Mouse (Mus musculus) MEL (cell line): Measurements from ENCODE around the gene Dyrk1a. TPM values are rescaled to one million over a fixed set of nuclear protein-coding genes. Genes with fewer than 3 reads are reported as not detected.

Experiments
- DNase-seq: peaks from one replicate; pipeline ENCODE4 v3.0.0; 2011; ENCODE audit warnings: low read depth, low spot score
- H3K27ac ChIP-seq: 2 replicates; pipeline ENCODE4 v1.5.1; 2012; ENCODE audit warnings: low read depth, mild to moderate bottlenecking, control low read depth, low read length, moderate library complexity; ENCODE audit not compliant: control insufficient read depth
- H3K27me3 ChIP-seq, 2 experiments: fragments of 150-350 bp in 1 of 2; sonication (generic) in 1 of 2; 2 replicates each; pipeline ENCODE4 v1.6.1; 2012; ENCODE audit warnings: low read length in 2 of 2, mild to moderate bottlenecking in 2 of 2, improper control_type of control experiment in 1 of 2, moderate library complexity in 1 of 2; ENCODE audit not compliant: insufficient read depth in 2 of 2, control insufficient read depth in 1 of 2
- H3K36me3 ChIP-seq, 2 experiments: 2 replicates each; pipeline ENCODE4 v1.6.1; 2012 to 2014; ENCODE audit warnings: low read length in 2 of 2, improper control_type of control experiment in 1 of 2, inconsistent platforms in 1 of 2, mild to moderate bottlenecking in 1 of 2; ENCODE audit not compliant: insufficient read depth in 2 of 2, control insufficient read depth in 1 of 2
- H3K4me1 ChIP-seq, 2 experiments: fragments of 150-350 bp in 1 of 2; sonication (generic) in 1 of 2; 2 replicates each; pipeline ENCODE4 v1.6.1; 2012; ENCODE audit warnings: low read length in 2 of 2, improper control_type of control experiment in 1 of 2, mild to moderate bottlenecking in 1 of 2; ENCODE audit not compliant: insufficient read depth in 2 of 2, control insufficient read depth in 1 of 2
- H3K4me3 ChIP-seq, 2 experiments: fragments of 150-350 bp in 1 of 2; sonication (generic) in 1 of 2; 2 replicates each; pipeline ENCODE4 v1.5.1; 2012; ENCODE audit warnings: low read depth in 2 of 2, low read length in 2 of 2, mild to moderate bottlenecking in 2 of 2, moderate library complexity in 2 of 2, control low read depth in 1 of 2, improper control_type of control experiment in 1 of 2; ENCODE audit not compliant: control insufficient read depth in 1 of 2, insufficient read depth in 1 of 2
- H3K79me2 ChIP-seq: 2 replicates; pipeline ENCODE4 v1.6.1; 2012; ENCODE audit warnings: mild to moderate bottlenecking, low read length, moderate library complexity; ENCODE audit not compliant: control insufficient read depth, poor library complexity, insufficient read depth
- H3K9ac ChIP-seq: 2 replicates; pipeline ENCODE4 v1.6.1; 2012; ENCODE audit warnings: low read depth, mild to moderate bottlenecking, control low read depth, low read length, moderate library complexity; ENCODE audit not compliant: control insufficient read depth, poor library complexity, severe bottlenecking
- H3K9me3 ChIP-seq: fragments of 150-350 bp; sonication (generic); replicated peaks from 2 replicates; pipeline ENCODE4 v1.6.1; 2012; ENCODE audit warnings: mild to moderate bottlenecking, low read length, improper control_type of control experiment, moderate library complexity; ENCODE audit not compliant: insufficient read depth
- CHD2 ChIP-seq: IDR thresholded peaks from 2 replicates; pipeline ENCODE4 v1.6.1; 2011; ENCODE audit warnings: low read length, improper control_type of control experiment
- CTCF ChIP-seq, 3 experiments: IDR thresholded peaks in 2 of 3; conservative IDR thresholded peaks in 1 of 3; 2 replicates each; pipeline ENCODE4 v1.5.1; 2011 to 2012; ENCODE audit warnings: low read length in 3 of 3, low read depth in 2 of 3, mild to moderate bottlenecking in 2 of 3, improper control_type of control experiment in 1 of 3, inconsistent platforms in 1 of 3, mixed read lengths in 1 of 3, moderate library complexity in 1 of 3; ENCODE audit not compliant: control insufficient read depth in 1 of 3, insufficient read depth in 1 of 3, poor library complexity in 1 of 3, severe bottlenecking in 1 of 3
- ELF1 ChIP-seq: IDR thresholded peaks from 2 replicates; pipeline ENCODE4 v1.6.1; 2014; ENCODE audit warnings: low read depth, mild to moderate bottlenecking, inconsistent platforms, low read length, improper control_type of control experiment, moderate library complexity
- ETS1 ChIP-seq: IDR thresholded peaks from 2 replicates; pipeline ENCODE4 v1.6.1; 2012; ENCODE audit warnings: low read depth, mild to moderate bottlenecking, inconsistent platforms, low read length, improper control_type of control experiment, moderate library complexity
- GABPA ChIP-seq: IDR thresholded peaks from 2 replicates; pipeline ENCODE4 v1.6.1; 2012; ENCODE audit warnings: low read depth, mild to moderate bottlenecking, inconsistent platforms, low read length, improper control_type of control experiment, moderate library complexity
- HCFC1 ChIP-seq: IDR thresholded peaks from 2 replicates; pipeline ENCODE4 v1.6.1; 2012; ENCODE audit warnings: low read depth, mild to moderate bottlenecking, inconsistent platforms, low read length, improper control_type of control experiment, moderate library complexity
- JUND ChIP-seq: IDR thresholded peaks from 2 replicates; pipeline ENCODE4 v1.6.1; 2011; ENCODE audit warnings: low read depth, mild to moderate bottlenecking, improper control_type of control experiment, low read length
- MAFK ChIP-seq: IDR thresholded peaks from 2 replicates; pipeline ENCODE4 v1.6.1; 2011; ENCODE audit warnings: low read depth, mild to moderate bottlenecking, low read length, improper control_type of control experiment, borderline replicate concordance
- MAZ ChIP-seq: IDR thresholded peaks from 2 replicates; pipeline ENCODE4 v1.6.1; 2012; ENCODE audit warnings: low read depth, mild to moderate bottlenecking, inconsistent platforms, low read length, improper control_type of control experiment
- MXI1 ChIP-seq: IDR thresholded peaks from 2 replicates; pipeline ENCODE4 v1.6.1; 2011; ENCODE audit warnings: mild to moderate bottlenecking, low read depth, low read length, improper control_type of control experiment
- MYB ChIP-seq: IDR thresholded peaks from 2 replicates; pipeline ENCODE4 v1.6.1; 2011; ENCODE audit warnings: mild to moderate bottlenecking, low read depth, low read length, improper control_type of control experiment
- POLR2A ChIP-seq, 2 experiments: IDR thresholded peaks; 2 replicates each; pipeline ENCODE4 v1.6.1; 2011 to 2012; ENCODE audit warnings: low read length in 2 of 2, mild to moderate bottlenecking in 2 of 2, control low read depth in 1 of 2, improper control_type of control experiment in 1 of 2, low read depth in 1 of 2, moderate library complexity in 1 of 2; ENCODE audit not compliant: control insufficient read depth in 1 of 2, insufficient read depth in 1 of 2, poor library complexity in 1 of 2
- RCOR1 ChIP-seq: IDR thresholded peaks from 2 replicates; pipeline ENCODE4 v1.6.1; 2012; ENCODE audit warnings: low read depth, mild to moderate bottlenecking, inconsistent platforms, low read length, improper control_type of control experiment
- SIN3A ChIP-seq: IDR thresholded peaks from 2 replicates; pipeline ENCODE4 v1.6.1; 2012; ENCODE audit warnings: low read length, improper control_type of control experiment, inconsistent platforms
- TBP ChIP-seq: IDR thresholded peaks from 2 replicates; pipeline ENCODE4 v1.8.0; 2011; ENCODE audit warnings: low read depth, low read length, improper control_type of control experiment
- TCF12 ChIP-seq: IDR thresholded peaks from 2 replicates; pipeline ENCODE4 v1.6.1; 2014; ENCODE audit warnings: low read depth, mild to moderate bottlenecking, inconsistent platforms, low read length, improper control_type of control experiment, moderate library complexity
- UBTF ChIP-seq: IDR thresholded peaks from 2 replicates; pipeline ENCODE4 v1.6.1; 2012; ENCODE audit warnings: low read depth, mild to moderate bottlenecking, inconsistent platforms, low read length, improper control_type of control experiment, moderate library complexity, borderline replicate concordance; ENCODE audit not compliant: insufficient read depth
- ZC3H11A ChIP-seq: IDR thresholded peaks from 2 replicates; pipeline ENCODE4 v1.6.1; 2012; ENCODE audit warnings: low read depth, mild to moderate bottlenecking, inconsistent platforms, low read length, improper control_type of control experiment
- ZKSCAN1 ChIP-seq: IDR thresholded peaks from 2 replicates; pipeline ENCODE4 v1.6.1; 2012; ENCODE audit warnings: low read depth, mild to moderate bottlenecking, inconsistent platforms, low read length, improper control_type of control experiment, moderate library complexity
- ZMIZ1 ChIP-seq: IDR thresholded peaks from 2 replicates; pipeline ENCODE4 v1.6.1; 2012; ENCODE audit warnings: low read depth, mild to moderate bottlenecking, inconsistent platforms, low read length, improper control_type of control experiment, moderate library complexity
- ZNF384 ChIP-seq: IDR thresholded peaks from 2 replicates; pipeline ENCODE4 v1.6.1; 2012; ENCODE audit warnings: low read depth, mild to moderate bottlenecking, inconsistent platforms, low read length, improper control_type of control experiment
- polyA plus RNA-seq, 2 experiments: library from polyadenylated mRNA; stranded (reverse) in 1 of 2; unstranded in 1 of 2; fragments of >175 nt in 1 of 2; fragments of >200 nt in 1 of 2; gene quantifications; 2 replicates each; pipeline versions ENCODE4 v1.2.1 to v1.2.4; 2012; ENCODE audit warnings: low replicate concordance in 2 of 2, low read depth in 1 of 2; ENCODE audit not compliant: insufficient read length in 2 of 2, insufficient read depth in 1 of 2, missing spikeins in 1 of 2
- total RNA-seq: library from RNA; depleted of rRNA; stranded (reverse); fragments of 300-350 nt; gene quantifications from 2 replicates; pipeline ENCODE4 v1.2.3, GENCODE M21; 2012

Dyrk1a gene
- total and polyA plus RNA-seq, 3 experiments, result 22.6 to 126 (median 34.7) TPM

DNA sequence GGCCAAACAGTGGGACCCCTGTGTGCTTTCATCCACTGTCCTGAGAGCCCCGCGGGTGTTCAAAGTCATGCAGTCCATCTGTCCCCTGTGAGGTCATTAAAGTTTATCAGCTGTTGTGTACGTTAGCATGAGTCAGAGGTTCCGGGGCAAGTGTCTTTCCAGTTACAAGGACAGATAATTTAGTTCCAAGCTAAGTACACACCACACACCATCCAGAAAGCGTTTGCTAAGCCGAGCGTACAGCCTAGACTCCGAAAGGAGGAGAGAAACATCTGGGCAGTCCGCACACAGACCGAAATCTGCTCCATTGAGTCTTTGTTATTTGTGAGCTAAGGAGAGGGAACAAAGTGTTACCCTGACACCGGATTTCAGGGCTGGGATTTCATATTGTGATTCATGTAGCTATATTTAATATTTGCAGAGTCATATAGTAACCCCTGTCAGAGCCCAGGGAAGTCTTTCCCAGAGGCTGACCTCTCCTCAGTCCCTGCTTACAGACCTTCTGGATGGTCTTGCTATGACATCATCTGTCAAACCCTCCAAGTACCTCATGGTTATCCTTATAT, 25.2 kb upstream of the Dyrk1a start:
- no peak overlapping the region for H3K4me3 ChIP-seq
- H3K9ac ChIP-seq, result no peak overlapping the region
- H3K36me3 ChIP-seq, result no peaks in the 10 kb centered on the region
- peaks cover 0 to 2% of the 10 kb centered on the region in 2 experiments; a peak in 3 of 4 replicates for H3K27me3 ChIP-seq
- H3K9me3 ChIP-seq, result no peaks in the 10 kb centered on the region
- no peak for DNase-seq
- no peak overlapping the region for H3K27ac ChIP-seq
- no peaks in the 10 kb centered on the region for H3K79me2 ChIP-seq
- peaks cover 0 to 2% of the 10 kb centered on the region in 2 experiments; a peak in 1 of 4 replicates for H3K4me1 ChIP-seq
- no peak for TF ChIP-seq MXI1
- TF ChIP-seq SIN3A, result no peak
- no peak for TF ChIP-seq ELF1
- TF ChIP-seq UBTF, result no peak
- TF ChIP-seq MYB, result no peak
- no peak for TF ChIP-seq ZC3H11A
- no peak for TF ChIP-seq GABPA
- no peak for TF ChIP-seq ZKSCAN1
- no peak for TF ChIP-seq ZMIZ1

DNA sequence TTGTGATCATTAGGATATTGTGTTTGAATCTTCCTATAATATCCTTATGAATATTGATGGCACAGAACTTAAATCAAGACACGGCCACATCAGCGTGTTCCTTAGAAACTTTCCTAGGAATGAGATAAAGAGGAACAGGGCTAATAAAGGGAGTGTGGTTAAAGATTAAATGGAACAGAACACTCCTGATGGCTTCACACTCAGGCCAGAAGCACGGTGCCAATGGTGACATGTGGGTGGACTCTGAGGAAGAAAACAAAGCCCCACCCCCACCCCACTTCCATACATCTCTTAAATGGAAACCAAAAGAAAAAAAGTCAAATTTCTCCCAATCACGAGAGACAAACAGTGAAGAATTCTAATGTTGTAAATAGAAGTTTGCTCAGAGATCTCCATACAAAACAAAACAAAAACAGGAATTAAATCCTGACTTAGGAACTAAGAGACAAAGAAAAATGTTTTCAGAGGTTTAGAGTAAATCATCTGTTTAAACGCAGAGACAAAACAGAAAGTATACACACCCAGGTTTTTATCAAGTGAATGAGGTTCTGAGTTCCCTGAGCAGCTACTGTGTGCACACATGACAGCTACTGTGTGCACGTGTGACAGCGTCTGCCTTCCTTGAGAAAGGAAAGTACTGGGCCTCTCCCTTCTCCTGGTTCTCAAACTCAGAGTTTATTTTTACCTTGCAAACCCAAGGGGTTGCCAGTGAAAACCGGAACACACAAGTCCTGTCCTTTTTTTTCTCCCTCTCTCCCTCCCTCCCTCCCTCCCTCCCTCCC, 23.8 kb upstream of the Dyrk1a start:
- Histone ChIP-seq H3K4me1 (peaks cover 0 to 2% of the 10 kb centered on the region in 2 experiments; a peak in 1 of 4 replicates), H3K36me3 (no peaks in the 10 kb centered on the region), H3K27me3 (peaks cover 0 to 2% of the 10 kb centered on the region in 2 experiments; a peak in 2 of 4 replicates), H3K4me3 (no peak overlapping the region), H3K79me2 (no peaks in the 10 kb centered on the region), H3K27ac (no peak overlapping the region), H3K9ac (0 out of 2 replicates have a peak overlapping the region, but pooled peaks have one; percentile 30), H3K9me3 (no peaks in the 10 kb centered on the region)
- no peak for DNase-seq
- TF ChIP-seq MXI1 (0 out of 2 replicates have a peak, but pooled peaks have one; percentile 23), ZMIZ1 (no peak)

DNA sequence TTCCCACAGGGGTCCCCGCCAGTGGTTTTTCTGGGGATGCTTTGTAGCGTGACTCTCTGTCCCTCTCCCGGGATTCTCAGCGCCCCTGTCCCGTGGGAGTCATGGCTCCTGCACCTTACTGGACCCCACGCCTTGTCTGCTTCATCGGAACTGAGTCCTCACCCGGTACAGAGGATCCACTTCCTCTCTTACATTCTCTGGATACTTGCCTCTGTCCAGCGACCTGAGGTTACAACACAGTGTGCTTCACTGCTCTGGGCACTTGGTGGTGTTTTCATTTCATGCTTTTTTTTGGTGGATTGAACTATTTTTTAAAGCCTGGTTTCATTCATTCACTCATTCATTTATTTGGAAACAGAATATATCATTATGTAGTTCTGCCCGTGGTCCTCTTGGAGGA, 20.0 kb upstream of the Dyrk1a start:
- Histone ChIP-seq H3K9ac (no peak overlapping the region), H3K4me1 (peaks cover 0 to 2% of the 10 kb centered on the region in 2 experiments; a peak in 2 of 4 replicates), H3K27me3 (no peaks in the 10 kb centered on the region), H3K9me3 (no peaks in the 10 kb centered on the region), H3K79me2 (no peaks in the 10 kb centered on the region), H3K36me3 (no peaks in the 10 kb centered on the region), H3K27ac (no peak overlapping the region), H3K4me3 (no peak overlapping the region)
- DNase-seq, result no peak
- TF ChIP-seq ZKSCAN1 (no peak), TBP (no peak), POLR2A (IDR thresholded peaks at IDR 0.05; ENCODE audit: control insufficient read depth in 1 of 2, insufficient read depth in 1 of 2, low read depth in 1 of 2, low read length in 2 of 2, poor library complexity in 1 of 2) (no peak), MAZ (no peak), RCOR1 (no peak), HCFC1 (no peak), ELF1 (no peak), MAFK (no peak), MXI1 (no peak), TCF12 (no peak), ZNF384 (no peak), ETS1 (no peak), CHD2 (no peak), CTCF (IDR thresholded peaks at IDR 0.05 in 2 of 3, conservative IDR thresholded peaks at IDR 0.05 in 1 of 3; ENCODE audit: control insufficient read depth in 1 of 3, insufficient read depth in 1 of 3, low read depth in 2 of 3, low read length in 3 of 3, poor library complexity in 1 of 3, severe bottlenecking in 1 of 3) (no peak), JUND (no peak)
